Mouse (Mus musculus) E14TG2a.4 (cell line): Measurements from ENCODE around the gene Prkg1.

Experiments
- H3K27me3 ChIP-seq: 2 replicates; pipeline ENCODE4 v1.6.1; 2014; ENCODE audit warnings: low read length, control low read depth; ENCODE audit not compliant: insufficient read depth
- H3K36me3 ChIP-seq: 2 replicates; pipeline ENCODE4 v1.6.1; 2014; ENCODE audit warnings: low read length, control low read depth; ENCODE audit not compliant: insufficient read depth
- H3K4me1 ChIP-seq: replicated peaks from 2 replicates; pipeline ENCODE4 v1.6.1; 2014; ENCODE audit warnings: low read depth, low read length, control low read depth
- H3K4me3 ChIP-seq: replicated peaks from 2 replicates; pipeline ENCODE4 v1.5.1; 2014; ENCODE audit warnings: mild to moderate bottlenecking, low read length
- H3K9me3 ChIP-seq: 2 replicates; pipeline ENCODE4 v1.6.1; 2014; ENCODE audit warnings: low read length, control low read depth
- CTCF ChIP-seq: conservative IDR thresholded peaks from 2 replicates; pipeline ENCODE4 v1.5.1; 2014; ENCODE audit warnings: low read length
- NANOG ChIP-seq: IDR thresholded peaks from 2 replicates; pipeline ENCODE4 v1.6.1; 2014; ENCODE audit warnings: borderline replicate concordance, low read length, mixed read lengths
- POU5F1 ChIP-seq: IDR thresholded peaks from 2 replicates; pipeline ENCODE4 v1.6.1; 2014; ENCODE audit warnings: low read length, borderline replicate concordance

Gene Prkg1

GRCm38 (mm10) chr19:31662802-31663201 lies 102.0 kb downstream of the Prkg1 start:
- Histone ChIP-seq H3K4me1 (peaks cover 6% of the 10 kb centered on the region), H3K9me3 (no peaks in the 10 kb centered on the region), H3K27me3 (peaks cover 57% of the 10 kb centered on the region), H3K36me3 (no peaks in the 10 kb centered on the region), H3K4me3 (no peak overlapping the region)
- TF ChIP-seq POU5F1 (no peak), NANOG (no peak), CTCF (no peak)

GRCm38 (mm10) chr19:31658751-31659397 lies 106.0 kb downstream of the Prkg1 start:
- Histone ChIP-seq H3K4me1 (peaks cover 6% of the 10 kb centered on the region), H3K27me3 (peaks cover 34% of the 10 kb centered on the region), H3K36me3 (no peaks in the 10 kb centered on the region), H3K9me3 (no peaks in the 10 kb centered on the region), H3K4me3 (no peak overlapping the region)
- TF ChIP-seq CTCF (no peak), NANOG (no peak), POU5F1 (no peak)

GRCm38 (mm10) chr19:31656256-31656655 lies 108.6 kb downstream of the Prkg1 start:
- no peaks in the 10 kb centered on the region for H3K4me1 ChIP-seq
- no peaks in the 10 kb centered on the region for H3K9me3 ChIP-seq
- H3K27me3 ChIP-seq: peaks cover 14% of the 10 kb centered on the region
- no peaks in the 10 kb centered on the region for H3K36me3 ChIP-seq
- no peak overlapping the region for H3K4me3 ChIP-seq
- no peak for TF ChIP-seq NANOG
- TF ChIP-seq POU5F1: no peak
- no peak for TF ChIP-seq CTCF

GRCm38 (mm10) chr19:31655826-31656225 lies 109.0 kb downstream of the Prkg1 start:
- no peaks in the 10 kb centered on the region for H3K9me3 ChIP-seq
- no peaks in the 10 kb centered on the region for H3K4me1 ChIP-seq
- H3K36me3 ChIP-seq: no peaks in the 10 kb centered on the region
- peaks cover 11% of the 10 kb centered on the region for H3K27me3 ChIP-seq
- no peak overlapping the region for H3K4me3 ChIP-seq
- no peak for TF ChIP-seq CTCF
- TF ChIP-seq NANOG: no peak
- no peak for TF ChIP-seq POU5F1

DNA sequence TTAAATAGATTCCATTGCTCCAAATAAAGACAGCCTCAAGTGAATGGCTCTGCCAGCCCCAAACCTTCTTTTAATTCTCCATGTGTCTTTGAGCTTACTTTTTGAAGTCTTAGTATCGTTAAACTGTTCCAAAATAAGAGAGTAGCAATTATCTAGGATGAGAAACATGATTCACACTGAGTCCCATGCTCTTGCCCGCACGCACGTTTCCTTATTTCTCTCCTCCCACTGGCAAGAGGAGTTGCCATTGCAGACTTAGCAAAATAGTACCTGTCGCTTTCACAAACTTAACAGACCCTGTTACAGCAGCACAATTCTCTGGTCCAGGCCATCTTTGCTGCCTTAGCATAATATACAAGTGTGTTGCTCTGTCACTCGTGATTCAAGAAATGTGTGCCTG lies 110.8 kb downstream of the Prkg1 start:
- Histone ChIP-seq H3K9me3 (no peaks in the 10 kb centered on the region), H3K27me3 (peaks cover 7% of the 10 kb centered on the region; the same call in 1 of the 2 replicates), H3K4me1 (no peaks in the 10 kb centered on the region), H3K4me3 (no peak overlapping the region), H3K36me3 (no peaks in the 10 kb centered on the region)
- TF ChIP-seq CTCF (no peak), POU5F1 (no peak), NANOG (no peak)

DNA sequence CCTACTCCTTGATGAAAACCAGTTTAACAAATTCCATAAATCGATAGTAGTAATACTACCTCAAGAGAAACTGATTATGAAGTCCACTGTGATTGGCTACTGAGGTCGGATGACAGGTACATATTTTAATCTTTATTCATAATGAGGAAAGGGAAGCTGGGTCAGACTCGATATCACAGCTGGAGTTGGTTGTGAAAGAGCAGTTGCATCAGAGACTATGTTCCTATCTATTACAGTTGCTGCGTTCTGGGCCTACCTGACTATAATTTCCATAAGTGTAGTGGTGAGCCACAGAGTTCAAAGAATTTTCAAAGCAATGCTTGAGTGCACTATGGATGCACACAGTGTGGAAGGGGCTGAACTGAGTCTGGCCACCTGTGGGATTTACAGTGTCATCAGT lies 114.4 kb downstream of the Prkg1 start:
- TF ChIP-seq POU5F1 (no peak), NANOG (no peak), CTCF (no peak)
- no peaks in the 10 kb centered on the region for H3K27me3 ChIP-seq
- no peaks in the 10 kb centered on the region for H3K36me3 ChIP-seq
- no peaks in the 10 kb centered on the region for H3K9me3 ChIP-seq
- H3K4me3 ChIP-seq: no peak overlapping the region
- no peaks in the 10 kb centered on the region for H3K4me1 ChIP-seq

DNA sequence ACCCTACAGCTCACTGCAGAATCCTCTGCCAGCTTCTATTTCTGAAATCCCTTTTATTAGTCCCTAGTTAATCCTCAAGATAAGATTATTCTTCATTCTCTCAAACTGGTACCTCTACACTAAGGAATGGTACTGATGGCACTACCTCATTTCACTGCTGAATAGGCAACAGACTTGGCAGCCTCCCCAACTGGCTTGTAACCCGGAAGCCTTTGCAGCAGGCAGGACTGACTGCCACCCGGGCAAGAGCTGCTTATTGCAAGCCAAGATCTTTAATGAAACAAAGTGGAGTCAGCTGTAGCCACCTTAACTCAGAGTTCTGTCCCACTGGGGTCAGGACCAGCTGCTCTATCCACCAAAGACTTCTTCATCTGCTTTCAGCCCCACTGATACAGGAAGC lies 117.3 kb downstream of the Prkg1 start:
- no peak overlapping the region for H3K4me3 ChIP-seq
- no peak for TF ChIP-seq NANOG
- no peak for TF ChIP-seq CTCF
- TF ChIP-seq POU5F1: no peak
- H3K27me3 ChIP-seq: no peaks in the 10 kb centered on the region
- H3K9me3 ChIP-seq: no peaks in the 10 kb centered on the region
- H3K36me3 ChIP-seq: no peaks in the 10 kb centered on the region
- no peaks in the 10 kb centered on the region for H3K4me1 ChIP-seq

DNA sequence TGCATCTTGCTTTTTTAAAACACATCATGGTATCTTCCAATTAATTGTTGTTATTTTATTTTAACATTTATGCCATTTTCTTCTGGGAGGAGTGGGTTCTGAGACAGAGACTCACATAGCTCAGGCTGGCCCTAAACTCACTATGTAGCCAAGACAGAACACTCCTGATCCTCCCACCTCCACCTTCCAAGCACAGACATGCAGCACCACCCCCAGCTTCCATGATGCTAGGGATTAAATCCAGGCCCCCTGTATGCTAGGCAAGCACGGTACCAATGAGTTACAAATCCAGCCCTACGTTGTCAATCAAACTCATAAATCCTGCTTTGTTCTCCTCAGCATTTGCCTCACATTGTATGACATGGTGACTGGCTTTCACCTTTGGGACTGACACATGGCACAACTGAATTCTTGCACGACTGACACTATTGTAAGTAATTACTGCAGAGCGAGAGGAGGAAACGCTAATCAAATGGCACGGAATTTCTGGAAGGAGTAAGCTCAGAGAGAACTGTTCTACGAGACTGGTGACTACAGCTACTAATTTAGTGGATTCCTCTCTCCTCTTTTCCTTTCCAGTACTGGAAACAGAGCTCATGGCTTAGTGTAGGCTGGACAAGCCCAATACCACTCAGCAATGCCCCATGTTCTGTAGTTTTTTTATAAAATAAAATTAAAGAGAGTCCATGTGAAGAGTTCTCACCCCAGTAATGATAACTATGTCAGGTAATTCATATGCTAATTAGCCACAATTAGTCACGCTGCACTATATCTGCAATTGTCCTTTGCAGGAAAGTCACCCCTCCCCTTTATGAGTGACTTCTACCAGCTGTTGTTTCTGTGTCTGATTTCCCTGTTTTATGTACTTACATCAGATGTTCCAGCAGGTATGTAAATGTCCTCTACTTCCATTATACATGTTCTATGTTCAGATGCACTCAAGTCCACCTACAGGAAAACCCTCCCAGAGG lies 133.6 kb downstream of the Prkg1 start:
- H3K27me3 ChIP-seq: no peaks in the 10 kb centered on the region
- no peak overlapping the region for H3K4me3 ChIP-seq
- no peaks in the 10 kb centered on the region for H3K4me1 ChIP-seq
- H3K36me3 ChIP-seq: no peaks in the 10 kb centered on the region
- no peaks in the 10 kb centered on the region for H3K9me3 ChIP-seq
- no peak for TF ChIP-seq NANOG
